Mouse (Mus musculus) E14TG2a.4 (cell line): ENCODE measurements around the gene Pla2g1b.

ENCODE experiments used
- CTCF ChIP-seq: conservative IDR thresholded peaks from 2 replicates; pipeline ENCODE4 v1.5.1; 2014; ENCODE audit warnings: low read length
- POU5F1 ChIP-seq: IDR thresholded peaks from 2 replicates; pipeline ENCODE4 v1.6.1; 2014; ENCODE audit warnings: low read length, borderline replicate concordance

DNA sequence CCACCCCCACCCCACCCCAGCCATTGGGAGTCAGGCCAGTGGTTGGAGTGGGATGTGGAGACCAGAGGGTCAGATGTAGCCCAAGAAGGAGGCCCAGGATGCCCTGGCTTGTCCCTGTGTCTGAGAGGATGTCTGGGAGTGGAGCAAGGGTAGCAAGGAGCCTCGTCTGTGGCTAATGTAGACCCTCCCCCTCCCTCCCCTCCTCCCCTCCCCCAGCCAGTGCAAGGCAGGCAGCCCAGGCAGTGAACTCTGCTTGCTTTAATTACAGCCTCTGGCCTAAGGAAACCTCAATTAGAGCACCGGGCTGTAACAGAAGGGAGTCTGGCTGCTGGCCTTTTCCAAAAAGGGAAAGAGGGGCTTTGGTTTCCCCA lies 28.1 kb upstream of the Pla2g1b start:
- TF ChIP-seq CTCF = no peak
- no peak for TF ChIP-seq POU5F1
